37 mouse cellular contexts compared by ENCODE assay signal in genomic region chr3:146625766-146626165, GRCm38 (mm10). TPM values are rescaled to one million over a fixed set of nuclear protein-coding genes. Genes with fewer than 3 reads are reported as not detected.
A peak's percentile ranks its signal among the peaks of the same experiment; 100 is the strongest.
DNase-seq lines count a peak whose midpoint lies in the region; ATAC-seq and TF ChIP-seq lines count a peak whose summit lies in the region.
"Had no signal": no experiment of that assay in that cellular context is flagged by ENCODE, and none has a peak within 500 bp of the region (broad histone marks: within the 10 kb centered on the region; RNA-seq: fewer than 3 reads in every experiment).

No protein-coding gene starts in this region.

- H3K4me1 ChIP-seq in liver, adult 2 months (ENCODE audit: control insufficient read depth, insufficient read depth, low read length), result no peaks in the 10 kb centered on the region
- no peaks in the 10 kb centered on the region for H3K4me1 ChIP-seq in liver, postnatal 0 days (ENCODE audit: insufficient read depth)
- no peaks in the 10 kb centered on the region for H3K4me1 ChIP-seq in limb, embryonic 10.5 days
- H3K4me1 ChIP-seq: embryonic facial prominence, embryonic 15.5 days; forebrain, embryonic 12.5 days; hindbrain, embryonic 13.5 days; limb, embryonic 15.5 days; stomach, embryonic 15.5 days had no signal

- WGBS in liver, adult 2 months, result 89% methylated on average over 4 of the region's 4 CpGs
- 88% methylated on average over 4 of the region's 4 CpGs for WGBS in liver, postnatal 0 days (ENCODE audit: insufficient replicate concordance)
- WGBS in limb, embryonic 10.5 days, result 95% methylated on average over 4 of the region's 4 CpGs

- peaks cover 80% of the 10 kb centered on the region for H3K36me3 ChIP-seq in liver, adult 2 months (ENCODE audit: control insufficient read depth, insufficient read depth, low read length)
- peaks cover 32% of the 10 kb centered on the region for H3K36me3 ChIP-seq in liver, postnatal 0 days (replicated peaks; ENCODE audit: insufficient read depth, low read length)
- no peaks in the 10 kb centered on the region for H3K36me3 ChIP-seq in limb, embryonic 10.5 days
- H3K36me3 ChIP-seq: embryonic facial prominence, embryonic 10.5 days; embryonic facial prominence, embryonic 15.5 days; forebrain, embryonic 12.5 days; heart, embryonic 12.5 days; hindbrain, embryonic 13.5 days; limb, embryonic 15.5 days; stomach, embryonic 15.5 days had no signal

- no peaks in the 10 kb centered on the region for H3K9me3 ChIP-seq in liver, postnatal 0 days (ENCODE audit: low read length)
- no peaks in the 10 kb centered on the region for H3K9me3 ChIP-seq in limb, embryonic 10.5 days (replicated peaks)
- H3K9me3 ChIP-seq: embryonic facial prominence, embryonic 10.5 days; embryonic facial prominence, embryonic 15.5 days; forebrain, embryonic 12.5 days; heart, embryonic 12.5 days; hindbrain, embryonic 13.5 days; limb, embryonic 15.5 days; stomach, embryonic 15.5 days had no signal

- H3K9ac ChIP-seq in liver, adult 2 months (ENCODE audit: low read depth, low read length), result no peak overlapping the region
- H3K9ac ChIP-seq in liver, postnatal 0 days (replicated peaks), result no peak overlapping the region
- H3K9ac ChIP-seq: embryonic facial prominence, embryonic 15.5 days; forebrain, embryonic 12.5 days; heart, embryonic 12.5 days; hindbrain, embryonic 13.5 days; limb, embryonic 15.5 days; liver, embryonic 14.5 days; lung, embryonic 14.5 days; stomach, embryonic 15.5 days had no signal

- no peak overlapping the region for H3K4me3 ChIP-seq in liver, adult 2 months (ENCODE audit: insufficient read depth, low read depth, low read length)
- no peak overlapping the region for H3K4me3 ChIP-seq in liver, postnatal 0 days (ENCODE audit: low read depth, low read length)
- no peak overlapping the region for H3K4me3 ChIP-seq in limb, embryonic 10.5 days
- H3K4me3 ChIP-seq: embryonic facial prominence, embryonic 10.5 days; embryonic facial prominence, embryonic 15.5 days; forebrain, embryonic 12.5 days; heart, embryonic 12.5 days; hindbrain, embryonic 13.5 days; limb, embryonic 15.5 days; stomach, embryonic 15.5 days had no signal

- TF ChIP-seq EP300 in liver, postnatal 0 days (IDR thresholded peaks at IDR 0.05; ENCODE audit: low read depth), result no peak

- H3K27ac ChIP-seq in liver, adult 2 months (replicated peaks; ENCODE audit: insufficient read depth, low read depth, low read length), result no peak overlapping the region
- no peak overlapping the region for H3K27ac ChIP-seq in liver, postnatal 0 days (ENCODE audit: low read depth)
- H3K27ac ChIP-seq in limb, embryonic 10.5 days, result no peak overlapping the region
- H3K27ac ChIP-seq: embryonic facial prominence, embryonic 10.5 days; embryonic facial prominence, embryonic 15.5 days; forebrain, embryonic 12.5 days; hindbrain, embryonic 13.5 days; limb, embryonic 15.5 days; liver, embryonic 14.5 days; stomach, embryonic 15.5 days had no signal

- no peak overlapping the region for H3K4me2 ChIP-seq in liver, postnatal 0 days (ENCODE audit: low read depth, low read length)
- H3K4me2 ChIP-seq: embryonic facial prominence, embryonic 15.5 days; forebrain, embryonic 12.5 days; heart, embryonic 12.5 days; hindbrain, embryonic 13.5 days; limb, embryonic 15.5 days; lung, embryonic 14.5 days; stomach, embryonic 15.5 days had no signal

- no peaks in the 10 kb centered on the region for H3K79me2 ChIP-seq in liver, adult 2 months (ENCODE audit: control insufficient read depth, insufficient read depth, low read length)

- ATAC-seq in liver, postnatal 0 days, result no peak
- ATAC-seq: CD4-positive, CD25-positive, alpha-beta regulatory T cell, adult 4 months; intestine, postnatal 0 days had no signal

- H3K27me3 ChIP-seq in liver, adult 2 months (ENCODE audit: control insufficient read depth, insufficient read depth, low read length), result no peaks in the 10 kb centered on the region
- H3K27me3 ChIP-seq in liver, postnatal 0 days (ENCODE audit: insufficient read depth, low read length), result no peaks in the 10 kb centered on the region
- no peaks in the 10 kb centered on the region for H3K27me3 ChIP-seq in limb, embryonic 10.5 days (ENCODE audit: low read depth, poor library complexity, severe bottlenecking)
- H3K27me3 ChIP-seq: embryonic facial prominence, embryonic 15.5 days; forebrain, embryonic 12.5 days; heart, embryonic 12.5 days; hindbrain, embryonic 13.5 days; limb, embryonic 15.5 days; stomach, embryonic 15.5 days had no signal

- intact Hi-C loops in left cerebral cortex, postnatal 14 days (cut with DNase I), result loop anchor here (2.0 kb wide), 1 partner anchor 85 kb away; no protein-coding TSS in a partner anchor

- no peak for TF ChIP-seq POLR2A in liver, adult 2 months (IDR thresholded peaks at IDR 0.05; ENCODE audit: extremely low read depth, insufficient read depth, low read length)

- peak; percentile 39 to 60 for DNase-seq in frontal cortex, postnatal 36 days (ENCODE audit: low spot score in 2 of 2)
- no peak for DNase-seq in frontal cortex, postnatal 14 days (ENCODE audit: low spot score in 2 of 2)
- peak; percentile 17 for DNase-seq in liver, adult 2 months (ENCODE audit: extremely low read depth, low read depth, low spot score)
- no peak for DNase-seq in liver, postnatal 0 days
- DNase-seq in left cerebral cortex, postnatal 14 days (ENCODE audit: low spot score in 2 of 2), result peak; percentile 20 to 61
- peak; percentile 82 for DNase-seq in telencephalon, adult 2 months (ENCODE audit: low read depth, low spot score)
- no peak for DNase-seq in limb, embryonic 10.5 days (ENCODE audit: low spot score)
- DNase-seq: adrenal gland, postnatal 14 days; cerebellum, adult 18-20 months; cerebellum, postnatal 10 days; gastrocnemius, postnatal 25 days; heart, adult 18-20 months; heart, postnatal 4 days; kidney, adult 9 months; kidney, postnatal 10 days; lung, embryonic 14.5 days; lung, postnatal 14 days; midbrain, embryonic 14.5 days; thymus, postnatal 14 days had no signal

- no peak for TF ChIP-seq CTCF in liver, adult 2 months (IDR thresholded peaks at IDR 0.05; ENCODE audit: low read depth, low read length)
- TF ChIP-seq CTCF in liver, postnatal 0 days (IDR thresholded peaks at IDR 0.05; ENCODE audit: low read depth), result no peak

RNA-seq across cellular contexts. Expression of gene Dnase2b, which starts 10.4 kb away (rescaled TPM):
- total RNA-seq in liver, adult 2 months (2014; rRNA removed), result 11.0 and 15.6 TPM in 2 replicates
- 6.2 and 6.6 TPM in 2 replicates for polyA plus RNA-seq in liver, adult 2 months (2012; rRNA removed)
- polyA plus RNA-seq in liver, postnatal 0 days (2015; fragmentation: Nextera tagmentation; extraction: Ambion mirVana), result 3.9 and 4.0 TPM in 2 replicates
- total RNA-seq in left cerebral cortex, postnatal 14 days (2021), result not detected
- 0.05 TPM in 1 of 2 replicates, not detected in the other for polyA plus RNA-seq in limb, embryonic 10.5 days (2016; fragmentation: Nextera tagmentation; extraction: Ambion mirVana)
- total RNA-seq: gastrocnemius, adult 18-20 months; gastrocnemius, postnatal 25 days; heart, adult 18-20 months; heart, postnatal 4 days; layer of hippocampus, postnatal 10 days; left cerebral cortex, postnatal 10 days had no signal
- polyA plus RNA-seq: CD4-positive, CD25-positive, alpha-beta regulatory T cell, adult 4 months; embryonic facial prominence, embryonic 10.5 days; forebrain, embryonic 12.5 days; heart, embryonic 12.5 days; heart, postnatal 0 days; hindbrain, embryonic 13.5 days; intestine, postnatal 0 days; large intestine, adult 2 months; lung, embryonic 14.5 days; midbrain, embryonic 14.5 days; neural tube, embryonic 14.5 days; urinary bladder, adult 2 months had no signal

RNA-seq across cellular contexts. Expression of gene 4930503B20Rik, which starts 25.4 kb away (rescaled TPM):
- total RNA-seq in liver, adult 2 months (2014; rRNA removed), result not detected in 2 replicates
- polyA plus RNA-seq in liver, adult 2 months (2012; rRNA removed), result not detected in 2 replicates
- not detected in 2 replicates for polyA plus RNA-seq in liver, postnatal 0 days (2015; fragmentation: Nextera tagmentation; extraction: Ambion mirVana)
- under 1 TPM; 0.24 to 0.57 TPM for total RNA-seq in left cerebral cortex, postnatal 14 days (2021)
- polyA plus RNA-seq in limb, embryonic 10.5 days (2016; fragmentation: Nextera tagmentation; extraction: Ambion mirVana), result not detected in 2 replicates
- total RNA-seq: adrenal gland, postnatal 14 days; gastrocnemius, adult 18-20 months; gastrocnemius, postnatal 25 days; heart, adult 18-20 months; layer of hippocampus, postnatal 10 days; left cerebral cortex, postnatal 10 days had no signal
- polyA plus RNA-seq: CD4-positive, CD25-positive, alpha-beta regulatory T cell, adult 4 months; embryonic facial prominence, embryonic 10.5 days; forebrain, embryonic 12.5 days; heart, embryonic 12.5 days; heart, postnatal 0 days; hindbrain, embryonic 13.5 days; intestine, postnatal 0 days; large intestine, adult 2 months; limb, embryonic 15.5 days; liver, embryonic 14.5 days; lung, embryonic 14.5 days; midbrain, embryonic 14.5 days; neural tube, embryonic 14.5 days; stomach, embryonic 15.5 days had no signal

RNA-seq across cellular contexts. Expression of gene Uox, which starts 55.5 kb away (rescaled TPM):
- 1,668 and 2,080 TPM in 2 replicates for total RNA-seq in liver, adult 2 months (2014; rRNA removed)
- polyA plus RNA-seq in liver, adult 2 months (2012; rRNA removed), result 512 and 535 TPM in 2 replicates
- 213 and 245 TPM in 2 replicates for polyA plus RNA-seq in liver, postnatal 0 days (2015; fragmentation: Nextera tagmentation; extraction: Ambion mirVana)
- 1 to 10 TPM in 1 of 2 experiments, under 1 TPM in 1; 0.76 to 1.3 TPM for total RNA-seq in left cerebral cortex, postnatal 14 days (2021)
- not detected in 2 replicates for polyA plus RNA-seq in limb, embryonic 10.5 days (2016; fragmentation: Nextera tagmentation; extraction: Ambion mirVana)
- total RNA-seq: gastrocnemius, postnatal 25 days; heart, adult 18-20 months; heart, postnatal 4 days; monocyte, adult 5-6 weeks had no signal
- polyA plus RNA-seq: CD4-positive, CD25-positive, alpha-beta regulatory T cell, adult 4 months; embryonic facial prominence, embryonic 10.5 days; forebrain, embryonic 12.5 days; hindbrain, embryonic 13.5 days; lung, embryonic 14.5 days; midbrain, embryonic 14.5 days; neural tube, embryonic 14.5 days; urinary bladder, adult 2 months had no signal

RNA-seq across cellular contexts. Expression of gene Samd13, which starts 59.6 kb away (rescaled TPM):
- not detected in 2 replicates for total RNA-seq in liver, adult 2 months (2014; rRNA removed)
- polyA plus RNA-seq in liver, adult 2 months (2012; rRNA removed), result 0.22 TPM in 1 of 2 replicates, not detected in the other
- 0.11 TPM in 1 of 2 replicates, not detected in the other for polyA plus RNA-seq in liver, postnatal 0 days (2015; fragmentation: Nextera tagmentation; extraction: Ambion mirVana)
- not detected for total RNA-seq in left cerebral cortex, postnatal 14 days (2021)
- 0.83 and 1.2 TPM in 2 replicates for polyA plus RNA-seq in limb, embryonic 10.5 days (2016; fragmentation: Nextera tagmentation; extraction: Ambion mirVana)
- polyA plus RNA-seq: midbrain, embryonic 14.5 days had no signal

Comparison
In these comparisons a context has a peak if more than half of its experiments do, and no peak if none do; other contexts are left out.
1. DNase-seq: peak in frontal cortex, postnatal 36 days (2 of 2), liver, adult 2 months (single experiment), left cerebral cortex, postnatal 14 days (2 of 2) and telencephalon, adult 2 months (single experiment); none in frontal cortex, postnatal 14 days (0 of 2), liver, postnatal 0 days (single experiment) and limb, embryonic 10.5 days (single experiment).
2. RNA of gene Uox, which starts 55.5 kb away (polyA plus RNA-seq): 512 to 535 TPM in liver, adult 2 months and 213 to 245 TPM in liver, postnatal 0 days; not detected in limb, embryonic 10.5 days; every median in the first group is over 100 times any median in the second.